Mouse (Mus musculus): ENCODE measurements around the gene Smurf1. TPM values are rescaled to one million over a fixed set of nuclear protein-coding genes. Genes with fewer than 3 reads are reported as not detected.

Gene Smurf1
- polyA plus RNA-seq, 2 experiments from 2014 or later: 4.6 to 4.8 TPM

DNA sequence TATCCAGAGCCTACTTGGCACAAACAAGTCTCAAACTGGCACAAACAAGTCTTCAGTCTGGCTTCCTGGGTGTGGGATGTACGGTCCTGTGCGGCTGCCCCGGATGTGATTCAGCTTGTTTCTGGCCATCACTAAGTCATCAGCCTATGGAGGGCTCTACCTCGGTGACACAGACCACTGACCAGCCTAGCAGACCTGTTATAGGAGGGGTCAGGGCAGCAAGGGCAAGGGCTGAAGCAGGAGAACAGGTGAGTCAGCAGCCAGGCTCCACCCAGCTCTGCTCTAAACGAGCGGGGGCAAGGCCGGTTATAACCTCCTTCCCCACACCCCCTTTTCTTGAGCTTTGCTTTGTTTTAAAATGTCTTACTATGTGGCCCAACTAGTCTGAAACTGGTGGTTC, 11.2 kb downstream of the Smurf1 start:
- no peak for ATAC-seq

DNA sequence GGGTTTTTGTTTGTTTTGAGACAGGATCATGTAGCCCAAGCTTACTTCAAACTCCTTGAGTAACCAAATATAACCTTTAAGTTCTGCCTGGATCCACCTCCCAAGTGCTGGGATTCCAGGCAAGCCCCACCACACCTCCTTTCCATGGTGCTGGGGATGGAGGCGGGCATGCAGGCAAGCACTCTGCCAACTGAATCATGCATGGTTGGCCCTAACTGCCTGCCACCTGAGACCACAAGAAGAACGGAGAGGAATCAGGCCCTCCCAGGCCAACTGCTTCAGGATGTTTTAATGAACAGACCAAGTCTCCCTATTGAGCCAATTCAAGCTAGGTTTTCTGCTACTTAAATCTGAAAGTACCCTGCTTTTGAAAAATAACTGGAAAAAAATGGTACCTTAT, 13.1 kb downstream of the Smurf1 start:
- ATAC-seq: no peak

- no peak for ATAC-seq
Observed at GRCm38 (mm10) chr5:144950428-144951051, 15.1 kb downstream of the Smurf1 start.

GRCm38 (mm10) chr5:144949856-144950255, 15.8 kb downstream of the Smurf1 start:
- no peak for ATAC-seq

GRCm38 (mm10) chr5:144948422-144948821, 17.2 kb downstream of the Smurf1 start:
- no peak for ATAC-seq

DNA sequence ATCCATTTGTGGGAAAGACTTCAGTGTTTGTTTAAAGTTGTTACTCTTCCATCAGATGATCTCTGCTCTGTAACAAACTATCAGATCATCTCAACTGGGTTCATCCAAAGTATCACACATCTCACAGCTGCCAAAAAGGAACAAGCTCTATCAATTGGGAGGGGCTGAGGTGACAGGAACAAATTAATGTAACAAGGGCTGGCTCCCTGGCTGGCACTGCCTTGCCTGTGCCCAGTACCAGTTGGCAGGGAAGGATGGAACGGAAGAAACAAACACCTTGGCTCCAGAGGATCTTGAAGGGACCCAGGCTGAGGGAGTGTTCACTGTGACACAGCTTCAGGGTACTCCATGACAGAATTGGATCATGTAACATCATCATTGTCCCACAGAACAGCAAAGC, 17.6 kb downstream of the Smurf1 start:
- ATAC-seq: no peak

DNA sequence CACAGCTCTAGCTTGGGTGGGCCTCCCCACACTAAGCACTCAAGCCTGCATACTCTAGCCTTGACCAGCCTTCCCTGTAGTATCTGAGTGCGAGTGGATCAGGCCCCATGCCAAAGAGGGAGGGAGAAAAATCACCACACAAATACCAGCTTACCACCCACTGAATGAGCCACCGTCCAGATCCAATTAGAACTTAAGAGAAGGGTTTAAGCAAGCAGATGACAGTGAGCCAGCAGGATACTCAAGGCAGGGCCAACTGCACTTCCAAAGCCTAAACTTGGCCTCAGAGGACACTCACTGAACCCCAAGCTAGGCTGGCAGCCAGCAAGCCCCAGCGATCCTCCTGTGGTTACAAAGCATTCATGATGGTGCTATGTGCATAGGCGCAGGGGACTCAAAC, 19.6 kb downstream of the Smurf1 start:
- no peak for ATAC-seq

DNA sequence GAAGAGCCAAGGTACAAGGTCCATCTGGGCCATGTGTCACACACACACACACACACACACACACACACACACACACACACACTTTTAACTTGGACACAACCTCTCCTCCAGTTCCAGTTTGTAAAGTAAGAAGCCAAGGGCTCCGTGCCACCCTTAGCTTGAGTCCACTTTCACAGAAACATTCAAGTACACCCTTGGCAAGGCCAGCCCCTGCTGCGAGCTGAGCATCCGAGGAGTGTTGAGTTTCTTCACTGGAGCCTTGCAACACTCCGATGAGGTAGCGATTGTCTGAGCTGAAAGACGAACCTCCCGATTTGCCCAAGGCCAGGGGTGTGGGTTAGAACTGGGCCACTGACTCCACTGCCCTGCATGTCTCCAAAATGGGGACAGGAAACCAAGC, 20.7 kb downstream of the Smurf1 start:
- no peak for ATAC-seq

GRCm38 (mm10) chr5:144944370-144944769, 21.3 kb downstream of the Smurf1 start:
- no peak for ATAC-seq

GRCm38 (mm10) chr5:144943346-144943745, 22.3 kb downstream of the Smurf1 start:
- no peak for ATAC-seq

GRCm38 (mm10) chr5:144942431-144942830, 23.2 kb downstream of the Smurf1 start:
- no peak for ATAC-seq

GRCm38 (mm10) chr5:144940904-144941303, 24.7 kb downstream of the Smurf1 start:
- no peak for ATAC-seq

- peak; percentile 75 for ATAC-seq
Observed at GRCm38 (mm10) chr5:144937304-144937703, 28.3 kb downstream of the Smurf1 start.

- ATAC-seq: no peak
Observed at GRCm38 (mm10) chr5:144933486-144933885, 32.2 kb downstream of the Smurf1 start.

GRCm38 (mm10) chr5:144931841-144932240, 33.8 kb downstream of the Smurf1 start:
- ATAC-seq: no peak

DNA sequence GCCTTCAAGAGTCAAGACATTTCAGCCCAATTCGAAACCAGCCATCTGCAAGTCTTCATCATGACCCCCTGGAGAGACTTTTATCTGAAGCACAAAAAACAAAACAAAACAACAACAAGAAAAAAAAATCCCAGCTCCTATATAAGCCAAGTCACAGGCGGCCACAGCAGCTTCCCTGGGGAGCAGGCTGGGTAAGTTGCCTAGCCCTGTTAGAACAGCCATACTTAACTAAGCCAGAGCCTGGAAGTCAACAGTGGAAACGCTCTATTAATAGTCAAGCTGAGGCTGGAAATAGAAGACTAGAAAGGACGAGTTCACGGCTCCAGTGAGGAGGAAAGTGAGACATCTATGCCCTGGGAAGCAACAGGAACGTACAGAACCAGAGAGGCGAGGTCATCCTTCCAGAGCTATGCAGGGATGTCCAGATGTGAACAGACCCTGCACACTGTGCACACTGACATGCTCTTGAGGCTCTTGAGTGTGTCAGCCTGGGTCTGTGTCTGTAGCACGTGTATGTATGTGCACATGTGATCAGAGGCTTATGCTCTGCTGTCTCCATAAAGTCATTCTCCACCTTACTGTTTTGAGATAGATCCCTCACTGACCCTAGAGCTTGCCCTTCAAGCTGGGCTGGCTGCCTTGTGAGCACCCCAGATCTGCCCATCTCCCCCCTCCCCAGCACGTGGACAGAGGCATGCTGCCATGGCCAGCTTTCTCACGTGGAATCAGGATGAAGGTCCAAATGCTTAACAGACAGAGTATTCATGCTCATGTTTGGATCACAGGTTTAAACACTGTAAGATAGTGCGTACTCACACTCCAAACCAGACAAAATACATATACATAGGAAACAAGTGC, 36.6 kb downstream of the Smurf1 start:
- no peak for ATAC-seq

- peak; percentile 58 for ATAC-seq
Observed at GRCm38 (mm10) chr5:144926275-144926674, 39.4 kb downstream of the Smurf1 start.

DNA sequence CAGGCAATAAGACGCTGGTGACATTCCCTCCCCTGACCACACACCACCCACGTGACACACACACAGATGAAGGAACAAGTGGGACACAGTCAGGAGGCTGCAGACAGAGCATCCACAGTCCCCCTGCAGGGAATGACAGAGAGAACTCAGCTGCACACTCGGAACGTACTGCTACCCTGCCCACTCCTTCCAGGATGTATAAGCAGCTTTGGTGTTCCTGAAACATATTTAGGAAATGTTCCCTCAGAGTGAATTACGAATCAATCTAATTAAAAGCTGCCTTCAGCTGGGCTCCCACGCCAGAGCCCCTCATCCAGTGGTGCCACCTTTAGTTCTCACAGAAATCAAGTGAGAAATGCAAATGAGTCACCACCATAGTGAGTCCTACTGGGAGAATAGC, 42.3 kb downstream of the Smurf1 start:
- no peak for ATAC-seq

DNA sequence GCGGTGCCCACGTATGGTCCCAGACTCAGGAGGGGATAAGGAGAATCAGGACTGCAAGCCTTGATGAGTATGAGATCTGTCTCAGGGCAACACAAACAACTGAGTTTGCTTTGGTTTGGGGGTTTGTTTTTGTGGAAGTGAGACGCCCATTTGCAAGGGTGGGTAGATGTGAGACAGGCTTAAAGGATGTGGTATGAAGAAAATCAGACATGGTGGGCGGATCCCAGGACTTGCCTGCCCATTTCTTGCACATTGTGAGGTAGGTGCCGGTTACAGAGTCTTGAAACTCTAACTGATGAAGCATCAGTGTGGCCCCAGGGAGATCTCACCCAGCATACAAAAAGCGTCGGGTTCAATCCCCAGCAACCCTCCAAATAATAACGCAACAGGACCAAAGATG, 45.9 kb downstream of the Smurf1 start:
- ATAC-seq: peak; percentile 93

- peak; percentile 15 for ATAC-seq
Observed at GRCm38 (mm10) chr5:144919194-144919593, 46.5 kb downstream of the Smurf1 start.

GRCm38 (mm10) chr5:144918204-144918603, 47.4 kb downstream of the Smurf1 start:
- no peak for ATAC-seq

GRCm38 (mm10) chr5:144917172-144917571, 48.5 kb downstream of the Smurf1 start:
- no peak for ATAC-seq

- no peak for ATAC-seq
Observed at GRCm38 (mm10) chr5:144915828-144916227, 49.8 kb downstream of the Smurf1 start.

- ATAC-seq: no peak
Observed at GRCm38 (mm10) chr5:144914433-144914906, 51.2 kb downstream of the Smurf1 start.
